ENCODE assay signal across 24 mouse cellular contexts in genomic region chr5:4594562-4594961, GRCm38 (mm10).
DNase-seq lines count a peak whose midpoint lies in the region; ATAC-seq and TF ChIP-seq lines count a peak whose summit lies in the region.
"Had no signal": no experiment of that assay in that cellular context is flagged by ENCODE, and none has a peak within 500 bp of the region (broad histone marks: within the 10 kb centered on the region; RNA-seq: fewer than 3 reads in every experiment).

No protein-coding gene starts in this region.

- no peak overlapping the region for H3K4me3 ChIP-seq in kidney, adult 2 months (ENCODE audit: insufficient read depth, low read depth, low read length)
- H3K4me3 ChIP-seq in lung, embryonic 16.5 days (ENCODE audit: low read length) = no peak overlapping the region
- no peak overlapping the region for H3K4me3 ChIP-seq in lung, adult 2 months (replicated peaks; ENCODE audit: extremely low read depth, low read depth, low read length)
- H3K4me3 ChIP-seq: embryonic facial prominence, embryonic 12.5 days; embryonic facial prominence, embryonic 15.5 days; forebrain, embryonic 12.5 days; forebrain, embryonic 15.5 days; hindbrain, embryonic 12.5 days; hindbrain, embryonic 15.5 days had no signal

- no peak for TF ChIP-seq POLR2A in kidney, adult 2 months (IDR thresholded peaks at IDR 0.05; ENCODE audit: low read depth, low read length)
- no peak for TF ChIP-seq POLR2A in lung, adult 2 months (IDR thresholded peaks at IDR 0.05; ENCODE audit: borderline replicate concordance, extremely low read depth, low read depth, low read length)

- H3K36me3 ChIP-seq in kidney, adult 2 months (ENCODE audit: control insufficient read depth, insufficient read depth, low read length) = no peaks in the 10 kb centered on the region
- no peaks in the 10 kb centered on the region for H3K36me3 ChIP-seq in lung, embryonic 16.5 days (ENCODE audit: control insufficient read depth, insufficient read depth, low read length)
- H3K36me3 ChIP-seq: embryonic facial prominence, embryonic 12.5 days; embryonic facial prominence, embryonic 15.5 days; forebrain, embryonic 12.5 days; forebrain, embryonic 15.5 days; G1E; hindbrain, embryonic 12.5 days; hindbrain, embryonic 15.5 days had no signal

- no peak overlapping the region for H3K4me2 ChIP-seq in lung, embryonic 16.5 days (ENCODE audit: low read depth, low read length)
- H3K4me2 ChIP-seq: embryonic facial prominence, embryonic 12.5 days; embryonic facial prominence, embryonic 15.5 days; forebrain, embryonic 12.5 days; forebrain, embryonic 15.5 days; heart, embryonic 11.5 days; hindbrain, embryonic 12.5 days; hindbrain, embryonic 15.5 days had no signal

- no peak for TF ChIP-seq CTCF in kidney, adult 2 months (conservative IDR thresholded peaks at IDR 0.05; ENCODE audit: insufficient read depth, insufficient read length, low read depth, low read length)
- TF ChIP-seq CTCF in lung, adult 2 months (IDR thresholded peaks at IDR 0.05; ENCODE audit: insufficient read depth, low read length) = no peak

- H3K4me1 ChIP-seq in kidney, adult 2 months (ENCODE audit: control insufficient read depth, insufficient read depth, low read length) = peaks cover 12% of the 10 kb centered on the region
- 0 out of 2 replicates have a peak, but pooled peaks cover 2% of the 10 kb centered on the region for H3K4me1 ChIP-seq in lung, embryonic 16.5 days (replicated peaks; ENCODE audit: control insufficient read depth, insufficient read depth, low read length)
- no peaks in the 10 kb centered on the region; the same call in 1 of the 2 replicates for H3K4me1 ChIP-seq in lung, adult 2 months (ENCODE audit: control insufficient read depth, insufficient read depth, low read length)
- H3K4me1 ChIP-seq: embryonic facial prominence, embryonic 12.5 days; embryonic facial prominence, embryonic 15.5 days; forebrain, embryonic 12.5 days; forebrain, embryonic 15.5 days; hindbrain, embryonic 12.5 days; hindbrain, embryonic 15.5 days had no signal

- 57% methylated on average over 2 of the region's 2 CpGs for WGBS in kidney, adult 2 months
- 72% methylated on average over 2 of the region's 2 CpGs for WGBS in lung, embryonic 16.5 days
- 41% methylated on average over 2 of the region's 2 CpGs for WGBS in lung, adult 2 months

- no peak for ATAC-seq in lung, embryonic 16.5 days (ENCODE audit: low read depth)
- ATAC-seq: forebrain, embryonic 15.5 days; Patski had no signal

- no peak overlapping the region for H3K9ac ChIP-seq in lung, embryonic 16.5 days (ENCODE audit: low read length)
- H3K9ac ChIP-seq: embryonic facial prominence, embryonic 12.5 days; embryonic facial prominence, embryonic 15.5 days; forebrain, embryonic 12.5 days; forebrain, embryonic 15.5 days; hindbrain, embryonic 12.5 days; hindbrain, embryonic 15.5 days had no signal

- no peaks in the 10 kb centered on the region for H3K9me3 ChIP-seq in lung, embryonic 16.5 days (ENCODE audit: control insufficient read depth, low read length)
- H3K9me3 ChIP-seq: embryonic facial prominence, embryonic 12.5 days; embryonic facial prominence, embryonic 15.5 days; forebrain, embryonic 12.5 days; forebrain, embryonic 15.5 days; G1E; hindbrain, embryonic 12.5 days; hindbrain, embryonic 15.5 days had no signal

- no peak overlapping the region; the same call in 1 of the 2 replicates for H3K27ac ChIP-seq in kidney, adult 2 months (ENCODE audit: insufficient read depth, low read depth, low read length)
- 0 out of 2 replicates have a peak overlapping the region, but pooled peaks have one; percentile 12 for H3K27ac ChIP-seq in lung, embryonic 16.5 days (ENCODE audit: low read length)
- H3K27ac ChIP-seq: embryonic facial prominence, embryonic 12.5 days; embryonic facial prominence, embryonic 15.5 days; forebrain, embryonic 12.5 days; forebrain, embryonic 15.5 days; hindbrain, embryonic 12.5 days; hindbrain, embryonic 15.5 days had no signal

- no peaks in the 10 kb centered on the region for H3K27me3 ChIP-seq in kidney, adult 2 months (replicated peaks; ENCODE audit: control insufficient read depth, insufficient read depth, low read length)
- no peaks in the 10 kb centered on the region for H3K27me3 ChIP-seq in lung, embryonic 16.5 days (ENCODE audit: control insufficient read depth, insufficient read depth, low read depth, low read length)
- H3K27me3 ChIP-seq: CH12.LX; embryonic facial prominence, embryonic 12.5 days; embryonic facial prominence, embryonic 15.5 days; forebrain, embryonic 12.5 days; forebrain, embryonic 15.5 days; hindbrain, embryonic 12.5 days; hindbrain, embryonic 15.5 days had no signal

- DNase-seq in kidney, postnatal 36 days = peak; percentile 1 to 19
- DNase-seq in kidney, adult 2 months = no peak
- DNase-seq in lung, adult 2 months = no peak
- DNase-seq in fat pad, adult 2 months (ENCODE audit: extremely low read depth, low read depth, low spot score) = peak; percentile 58
- no peak for DNase-seq in gastrocnemius, adult 18-20 months (ENCODE audit: low spot score)
- DNase-seq: B cell, adult 2 months; cerebellum, adult 11 months; cerebellum, adult 2 months; cerebellum, adult 9-11 months; cerebellum, postnatal 25 days; gastrocnemius, postnatal 10 days; gastrocnemius, postnatal 36 days; heart, adult 11 months had no signal

Comparison
In these comparisons a context has a peak if more than half of its experiments do, and no peak if none do; other contexts are left out.
1. DNase-seq: peak in kidney, postnatal 36 days (2 of 2) and fat pad, adult 2 months (single experiment); none in kidney, adult 2 months (single experiment), lung, adult 2 months (single experiment) and gastrocnemius, adult 18-20 months (single experiment).